Mouse (Mus musculus) limb, embryonic 14.5 days (tissue): Measurements from ENCODE around the gene Tas2r143. TPM values are rescaled to one million over a fixed set of nuclear protein-coding genes. Genes with fewer than 3 reads are reported as not detected.

Experiments used
- ATAC-seq: fragments of 200-750 bp; cut with Nextera tagmentation; 2 replicates; pipeline ENCODE4 v1.8.0; 2017; ENCODE audit warnings: low read depth, moderate number of reproducible peaks, moderate TSS enrichment; ENCODE audit not compliant: low FRiP score
- DNase-seq: peaks from one replicate; pipeline ENCODE4 v3.0.0-alpha.2; 2015; ENCODE audit warnings: low spot score
- H3K27ac ChIP-seq: fragments of 300-500 bp; sonication (generic); replicated peaks from 2 replicates; pipeline ENCODE4 v1.5.1; 2014; ENCODE audit warnings: low read depth, mild to moderate bottlenecking, low read length, moderate library complexity, mixed read lengths
- H3K27me3 ChIP-seq: fragments of 300-500 bp; sonication (generic); 2 replicates; pipeline ENCODE4 v1.6.1; 2014; ENCODE audit warnings: low read length, mixed read lengths; ENCODE audit not compliant: control insufficient read depth, insufficient read depth
- H3K36me3 ChIP-seq: fragments of 300-500 bp; sonication (generic); 2 replicates; pipeline ENCODE4 v1.6.1; 2014; ENCODE audit warnings: mild to moderate bottlenecking, low read length, moderate library complexity, mixed read lengths; ENCODE audit not compliant: control insufficient read depth, insufficient read depth
- H3K4me1 ChIP-seq: fragments of 300-500 bp; sonication (generic); 2 replicates; pipeline ENCODE4 v1.6.1; 2014; ENCODE audit warnings: antibody characterized with exemption, low read length, mixed read lengths; ENCODE audit not compliant: control insufficient read depth, insufficient read depth
- H3K4me2 ChIP-seq: fragments of 300-500 bp; sonication (generic); replicated peaks from 2 replicates; pipeline ENCODE4 v1.6.1; 2014; ENCODE audit warnings: low read depth, mild to moderate bottlenecking, low read length, moderate library complexity; ENCODE audit not compliant: severe bottlenecking
- H3K4me3 ChIP-seq: fragments of 300-500 bp; sonication (generic); replicated peaks from 2 replicates; pipeline ENCODE4 v1.5.1; 2014; ENCODE audit warnings: low read length
- H3K9ac ChIP-seq: fragments of 300-500 bp; sonication (generic); 2 replicates; pipeline ENCODE4 v1.6.1; 2014; ENCODE audit warnings: mild to moderate bottlenecking, low read depth, low read length, moderate library complexity; ENCODE audit not compliant: severe bottlenecking
- H3K9me3 ChIP-seq: fragments of 300-500 bp; sonication (generic); 2 replicates; pipeline ENCODE4 v1.6.1; 2016; ENCODE audit warnings: low read length; ENCODE audit not compliant: control insufficient read depth
- POLR2A ChIP-seq: fragments of 200-500 bp; IDR thresholded peaks from 2 replicates; pipeline ENCODE4 v1.8.0; 2012; ENCODE audit warnings: inconsistent platforms, mild to moderate bottlenecking, moderate library complexity, borderline replicate concordance; ENCODE audit not compliant: insufficient read depth, insufficient read length; ENCODE audit errors: extremely low read depth
- WGBS: fragments of 180-500 bp; shearing (Covaris S2); extraction: QIAGEN DNeasy Blood & Tissue Kit; methylation state at CpG from one replicate; pipeline ENCODE4 v1.1.7; 2014; 5-methylcytosine and 5-hydroxymethylcytosine counted together
- polyA plus RNA-seq, 2 experiments: library from polyadenylated mRNA; depleted of rRNA in 1 of 2; stranded (reverse) in 1 of 2; unstranded in 1 of 2; fragments of >200 nt; fragmentation: Nextera tagmentation in 1 of 2; extraction: Ambion mirVana in 1 of 2; gene quantifications; 2 replicates each; pipeline versions ENCODE4 v1.2.1 to v1.2.3; 2012 to 2014

Tas2r143 gene
- polyA plus RNA-seq, 2 experiments: 0.28 TPM; not detected in 1

DNA sequence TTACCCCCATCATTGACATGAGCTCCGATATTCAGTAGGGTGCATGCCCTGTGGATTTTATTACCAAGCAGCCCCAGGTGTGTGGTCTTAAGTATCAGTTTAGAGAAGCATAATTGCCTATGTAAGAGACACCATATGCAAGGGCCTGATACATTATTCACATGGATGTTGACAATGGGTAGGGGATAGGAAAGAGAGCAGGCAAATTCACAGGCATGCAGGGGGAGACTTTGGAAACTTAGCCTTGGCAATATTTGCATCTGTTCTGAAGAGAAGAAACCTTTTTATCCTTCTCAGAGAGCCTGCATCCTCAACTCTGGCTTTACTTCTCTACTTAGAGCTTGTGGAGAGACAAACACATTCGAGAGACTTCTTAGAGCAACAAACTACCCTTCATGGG, 5.1 kb downstream of the Tas2r143 start, which contains the start of gene Tas2r135:
Gene Tas2r135 (plus strand): TSS at position 301 of the 400 bp plus-strand sequence.
- 69% methylated on average over 2 of the region's 2 CpGs for WGBS
- DNase-seq: no peak
- no peaks in the 10 kb centered on the region for H3K36me3 ChIP-seq
- H3K9ac ChIP-seq: no peak within 1 kb of the TSS
- H3K4me2 ChIP-seq: no peak within 1 kb of the TSS
- no peak within 1 kb of the TSS for H3K4me3 ChIP-seq
- TF ChIP-seq POLR2A: no peak
- H3K27me3 ChIP-seq: no peaks in the 10 kb centered on the region
- H3K9me3 ChIP-seq: no peaks in the 10 kb centered on the region
- no peaks in the 10 kb centered on the region for H3K4me1 ChIP-seq
- ATAC-seq: no peak
- no peak within 1 kb of the TSS for H3K27ac ChIP-seq

- no peak for ATAC-seq
- no peaks in the 10 kb centered on the region for H3K9me3 ChIP-seq
- no peak for DNase-seq
- H3K4me3 ChIP-seq: no peak overlapping the region
- TF ChIP-seq POLR2A: no peak
- no peak overlapping the region for H3K9ac ChIP-seq
- no peaks in the 10 kb centered on the region for H3K4me1 ChIP-seq
- no peaks in the 10 kb centered on the region for H3K36me3 ChIP-seq
- 92% methylated on average over 2 of the region's 2 CpGs for WGBS
- H3K27ac ChIP-seq: no peak overlapping the region
- H3K4me2 ChIP-seq: no peak overlapping the region
- no peaks in the 10 kb centered on the region for H3K27me3 ChIP-seq
Observed at GRCm38 (mm10) chr6:42419443-42419842, 19.4 kb downstream of the Tas2r143 start.

DNA sequence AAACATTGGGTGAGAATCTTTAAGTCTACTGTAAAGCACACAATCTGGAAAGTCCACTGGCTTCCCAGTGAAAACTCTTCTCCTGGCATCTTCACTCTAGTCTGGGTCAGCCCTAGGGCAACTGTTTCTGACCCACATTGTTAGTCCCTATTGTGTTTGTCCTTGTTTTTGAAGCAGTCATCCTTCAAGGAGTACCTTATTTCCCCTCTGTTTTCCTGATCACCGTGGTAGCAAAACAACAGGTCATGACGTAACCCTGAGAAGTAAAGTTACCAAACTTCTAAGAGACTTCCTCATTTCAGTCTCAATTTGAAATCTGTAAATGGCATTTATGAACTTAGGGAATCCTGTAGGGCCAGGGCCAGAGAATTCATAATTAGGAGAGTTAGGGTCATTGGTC, 21.4 kb downstream of the Tas2r143 start:
- no peaks in the 10 kb centered on the region for H3K9me3 ChIP-seq
- no peak overlapping the region for H3K4me2 ChIP-seq
- no peak for DNase-seq
- 84% methylated on average over 2 of the region's 2 CpGs for WGBS
- no peak overlapping the region for H3K9ac ChIP-seq
- no peak for ATAC-seq
- H3K36me3 ChIP-seq: no peaks in the 10 kb centered on the region
- no peak overlapping the region for H3K4me3 ChIP-seq
- H3K27me3 ChIP-seq: no peaks in the 10 kb centered on the region
- no peak for TF ChIP-seq POLR2A
- H3K4me1 ChIP-seq: no peaks in the 10 kb centered on the region
- no peak overlapping the region for H3K27ac ChIP-seq

GRCm38 (mm10) chr6:42424472-42424871, 24.4 kb downstream of the Tas2r143 start:
- H3K9ac ChIP-seq: no peak overlapping the region
- no peak overlapping the region for H3K4me2 ChIP-seq
- no peak overlapping the region for H3K27ac ChIP-seq
- 95% methylated on average over 3 of the region's 3 CpGs for WGBS
- DNase-seq: no peak
- no peaks in the 10 kb centered on the region for H3K27me3 ChIP-seq
- no peak for TF ChIP-seq POLR2A
- no peaks in the 10 kb centered on the region for H3K36me3 ChIP-seq
- ATAC-seq: no peak
- no peaks in the 10 kb centered on the region for H3K9me3 ChIP-seq
- H3K4me1 ChIP-seq: no peaks in the 10 kb centered on the region
- H3K4me3 ChIP-seq: no peak overlapping the region

GRCm38 (mm10) chr6:42426337-42426736, 26.3 kb downstream of the Tas2r143 start:
- no peak overlapping the region for H3K27ac ChIP-seq
- H3K36me3 ChIP-seq: no peaks in the 10 kb centered on the region
- H3K4me1 ChIP-seq: no peaks in the 10 kb centered on the region
- no peaks in the 10 kb centered on the region for H3K9me3 ChIP-seq
- no peak overlapping the region for H3K9ac ChIP-seq
- H3K27me3 ChIP-seq: no peaks in the 10 kb centered on the region
- H3K4me3 ChIP-seq: no peak overlapping the region
- no peak for TF ChIP-seq POLR2A
- ATAC-seq: no peak
- H3K4me2 ChIP-seq: no peak overlapping the region
- 83% methylated on average over 4 of the region's 4 CpGs for WGBS
- no peak for DNase-seq

DNA sequence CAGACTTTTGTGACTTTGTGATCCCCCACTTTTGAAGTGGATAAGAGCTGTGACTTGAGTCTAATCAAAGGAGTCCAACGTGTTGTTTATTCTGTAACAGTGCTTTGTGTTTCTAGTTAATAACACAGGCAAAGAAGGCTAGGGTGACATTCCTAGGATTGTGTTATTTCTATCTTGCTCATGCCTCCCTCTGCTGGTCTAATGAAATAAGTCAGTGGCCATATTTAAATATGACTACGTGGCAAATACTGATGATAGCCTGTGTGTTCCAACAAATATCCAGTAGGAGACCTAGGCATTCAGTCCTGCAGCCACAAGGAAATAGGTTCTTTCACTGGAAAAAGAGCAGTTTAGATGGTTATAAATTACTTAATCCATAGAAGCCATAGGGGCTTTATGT, 33.5 kb downstream of the Tas2r143 start:
- no peak for DNase-seq
- no peak for ATAC-seq
- Histone ChIP-seq H3K9ac (no peak overlapping the region), H3K27ac (no peak overlapping the region), H3K27me3 (no peaks in the 10 kb centered on the region), H3K4me3 (no peak overlapping the region), H3K36me3 (no peaks in the 10 kb centered on the region), H3K4me2 (no peak overlapping the region), H3K4me1 (no peaks in the 10 kb centered on the region), H3K9me3 (no peaks in the 10 kb centered on the region)
- no peak for TF ChIP-seq POLR2A
- 68% methylated on average over 2 of the region's 2 CpGs for WGBS
